Mouse (Mus musculus): ENCODE measurements around the gene Slc7a14. TPM values are rescaled to one million over a fixed set of nuclear protein-coding genes. Genes with fewer than 3 reads are reported as not detected.

Gene Slc7a14
- polyA plus RNA-seq, 1 experiment from 2014 or later: 0.34 TPM

GRCm38 (mm10) chr3:31254427-31254826 lies 55.8 kb downstream of the Slc7a14 start:
- no peak overlapping the region for H3K9ac ChIP-seq (ENCODE audit: low read depth, low read length)
- no peaks in the 10 kb centered on the region for H3K4me1 ChIP-seq (replicated peaks; ENCODE audit: control insufficient read depth, insufficient read depth, low read length)
- no peak overlapping the region for H3K4me3 ChIP-seq (ENCODE audit: low read depth, low read length)
- 69% methylated on average over 7 of the region's 7 CpGs for WGBS
- H3K27ac ChIP-seq (ENCODE audit: low read depth, low read length): no peak overlapping the region
- no peak for TF ChIP-seq CTCF (IDR thresholded peaks at IDR 0.05; ENCODE audit: low read depth)
- no peaks in the 10 kb centered on the region for H3K27me3 ChIP-seq (replicated peaks; ENCODE audit: control insufficient read depth, insufficient read depth, low read length)
- no peaks in the 10 kb centered on the region for H3K36me3 ChIP-seq (ENCODE audit: control insufficient read depth, insufficient read depth)
- no peak overlapping the region for H3K4me2 ChIP-seq (replicated peaks; ENCODE audit: low read depth)
- no peaks in the 10 kb centered on the region for H3K9me3 ChIP-seq (ENCODE audit: control insufficient read depth)
- ATAC-seq: no peak

GRCm38 (mm10) chr3:31253862-31254261 lies 56.3 kb downstream of the Slc7a14 start:
- no peak overlapping the region for H3K27ac ChIP-seq (ENCODE audit: low read depth, low read length)
- WGBS: 85% methylated on average over 9 of the region's 9 CpGs

GRCm38 (mm10) chr3:31252566-31252965 lies 57.6 kb downstream of the Slc7a14 start:
- whole genome bisulfite sequencing: 68% methylated on average over 3 of the region's 3 CpGs
- H3K4me1 ChIP-seq (replicated peaks; ENCODE audit: control insufficient read depth, insufficient read depth, low read length): no peaks in the 10 kb centered on the region
- no peak for TF ChIP-seq CTCF (IDR thresholded peaks at IDR 0.05; ENCODE audit: low read depth)
- H3K9ac ChIP-seq (ENCODE audit: low read depth, low read length): no peak overlapping the region
- no peak overlapping the region for H3K4me3 ChIP-seq (ENCODE audit: low read depth, low read length)
- no peak overlapping the region for H3K27ac ChIP-seq (ENCODE audit: low read depth, low read length)
- H3K27me3 ChIP-seq (replicated peaks; ENCODE audit: control insufficient read depth, insufficient read depth, low read length): no peaks in the 10 kb centered on the region
- H3K36me3 ChIP-seq (ENCODE audit: control insufficient read depth, insufficient read depth): no peaks in the 10 kb centered on the region
- ATAC-seq: no peak
- no peak overlapping the region for H3K4me2 ChIP-seq (replicated peaks; ENCODE audit: low read depth)
- no peaks in the 10 kb centered on the region for H3K9me3 ChIP-seq (ENCODE audit: control insufficient read depth)

More at GRCm38 (mm10) chr3:31253862-31254261, 56.3 kb downstream of the Slc7a14 start:
- no peak overlapping the region for H3K9ac ChIP-seq (ENCODE audit: low read depth, low read length)
- H3K27me3 ChIP-seq (replicated peaks; ENCODE audit: control insufficient read depth, insufficient read depth, low read length): no peaks in the 10 kb centered on the region
- no peaks in the 10 kb centered on the region for H3K9me3 ChIP-seq (ENCODE audit: control insufficient read depth)
- H3K36me3 ChIP-seq (ENCODE audit: control insufficient read depth, insufficient read depth): no peaks in the 10 kb centered on the region
- ATAC-seq: no peak
- H3K4me2 ChIP-seq (replicated peaks; ENCODE audit: low read depth): no peak overlapping the region
- no peaks in the 10 kb centered on the region for H3K4me1 ChIP-seq (replicated peaks; ENCODE audit: control insufficient read depth, insufficient read depth, low read length)
- no peak overlapping the region for H3K4me3 ChIP-seq (ENCODE audit: low read depth, low read length)
- no peak for TF ChIP-seq CTCF (IDR thresholded peaks at IDR 0.05; ENCODE audit: low read depth)

GRCm38 (mm10) chr3:31243478-31243877 lies 66.7 kb downstream of the Slc7a14 start:
- H3K9me3 ChIP-seq (ENCODE audit: control insufficient read depth): no peaks in the 10 kb centered on the region
- TF ChIP-seq CTCF (IDR thresholded peaks at IDR 0.05; ENCODE audit: low read depth): no peak
- 68% methylated on average over 1 of the region's 1 CpGs for WGBS
- no peak for ATAC-seq
- H3K27ac ChIP-seq (ENCODE audit: low read depth, low read length): no peak overlapping the region
- H3K36me3 ChIP-seq (ENCODE audit: control insufficient read depth, insufficient read depth): no peaks in the 10 kb centered on the region
- H3K4me2 ChIP-seq (replicated peaks; ENCODE audit: low read depth): no peak overlapping the region
- no peaks in the 10 kb centered on the region for H3K4me1 ChIP-seq (replicated peaks; ENCODE audit: control insufficient read depth, insufficient read depth, low read length)
- no peaks in the 10 kb centered on the region for H3K27me3 ChIP-seq (replicated peaks; ENCODE audit: control insufficient read depth, insufficient read depth, low read length)
- H3K9ac ChIP-seq (ENCODE audit: low read depth, low read length): no peak overlapping the region
- H3K4me3 ChIP-seq (ENCODE audit: low read depth, low read length): no peak overlapping the region

GRCm38 (mm10) chr3:31240840-31241239 lies 69.3 kb downstream of the Slc7a14 start:
- ATAC-seq: no peak
- no peak for TF ChIP-seq CTCF (IDR thresholded peaks at IDR 0.05; ENCODE audit: low read depth)
- Histone ChIP-seq H3K27me3 (replicated peaks; ENCODE audit: control insufficient read depth, insufficient read depth, low read length) (no peaks in the 10 kb centered on the region), H3K9me3 (ENCODE audit: control insufficient read depth) (no peaks in the 10 kb centered on the region), H3K4me3 (ENCODE audit: low read depth, low read length) (no peak overlapping the region), H3K36me3 (ENCODE audit: control insufficient read depth, insufficient read depth) (no peaks in the 10 kb centered on the region), H3K27ac (ENCODE audit: low read depth, low read length) (no peak overlapping the region), H3K9ac (ENCODE audit: low read depth, low read length) (no peak overlapping the region), H3K4me2 (replicated peaks; ENCODE audit: low read depth) (no peak overlapping the region), H3K4me1 (replicated peaks; ENCODE audit: control insufficient read depth, insufficient read depth, low read length) (no peaks in the 10 kb centered on the region)
- WGBS: 86% methylated on average over 8 of the region's 8 CpGs

- no peak for TF ChIP-seq CTCF (IDR thresholded peaks at IDR 0.05; ENCODE audit: low read depth)
- no peaks in the 10 kb centered on the region for H3K4me1 ChIP-seq (replicated peaks; ENCODE audit: control insufficient read depth, insufficient read depth, low read length)
- WGBS: 90% methylated on average over 3 of the region's 3 CpGs
- H3K9me3 ChIP-seq (ENCODE audit: control insufficient read depth): no peaks in the 10 kb centered on the region
- no peaks in the 10 kb centered on the region for H3K27me3 ChIP-seq (replicated peaks; ENCODE audit: control insufficient read depth, insufficient read depth, low read length)
- ATAC-seq: no peak
- no peaks in the 10 kb centered on the region for H3K36me3 ChIP-seq (ENCODE audit: control insufficient read depth, insufficient read depth)
- H3K4me2 ChIP-seq (replicated peaks; ENCODE audit: low read depth): no peak overlapping the region
- no peak overlapping the region for H3K27ac ChIP-seq (ENCODE audit: low read depth, low read length)
- no peak overlapping the region for H3K9ac ChIP-seq (ENCODE audit: low read depth, low read length)
- H3K4me3 ChIP-seq (ENCODE audit: low read depth, low read length): no peak overlapping the region
Measured at GRCm38 (mm10) chr3:31239645-31240044, 70.5 kb downstream of the Slc7a14 start.

- no peaks in the 10 kb centered on the region for H3K36me3 ChIP-seq (ENCODE audit: control insufficient read depth, insufficient read depth)
- H3K27ac ChIP-seq (ENCODE audit: low read depth, low read length): no peak overlapping the region
- TF ChIP-seq CTCF (IDR thresholded peaks at IDR 0.05; ENCODE audit: low read depth): peak; percentile 66
- WGBS: 26% methylated on average over 3 of the region's 3 CpGs
- H3K4me2 ChIP-seq (replicated peaks; ENCODE audit: low read depth): no peak overlapping the region
- no peak overlapping the region for H3K4me3 ChIP-seq (ENCODE audit: low read depth, low read length)
- ATAC-seq: no peak
- H3K27me3 ChIP-seq (replicated peaks; ENCODE audit: control insufficient read depth, insufficient read depth, low read length): no peaks in the 10 kb centered on the region
- H3K9ac ChIP-seq (ENCODE audit: low read depth, low read length): no peak overlapping the region
- no peaks in the 10 kb centered on the region for H3K4me1 ChIP-seq (replicated peaks; ENCODE audit: control insufficient read depth, insufficient read depth, low read length)
- no peaks in the 10 kb centered on the region for H3K9me3 ChIP-seq (ENCODE audit: control insufficient read depth)
Measured at GRCm38 (mm10) chr3:31237936-31238335, 72.2 kb downstream of the Slc7a14 start.

Measured in intestine, postnatal 0 days (tissue).